Mouse (Mus musculus) c-Kit-positive CD71-positive TER-119-positive erythroid progenitor cells, embryonic 14.5 days (primary cell): ENCODE measurements around the gene Ifna16.

ENCODE experiments used
- DNase-seq: peaks from one replicate; pipeline ENCODE4 v3.0.0-alpha.2; 2013; ENCODE audit warnings: low spot score

Ifna16 gene

GRCm38 (mm10) chr4:88676824-88677223, at the start of gene Ifna16:
Gene Ifna16, minus strand, starts transcription at chr4:88676924.
- no peak for DNase-seq

GRCm38 (mm10) chr4:88723497-88724090, 46.9 kb upstream of the Ifna16 start:
- DNase-seq = no peak

GRCm38 (mm10) chr4:88721791-88722721, 45.3 kb upstream of the Ifna16 start, which contains the start of the genes Gm26566 and Klhl9:
Gene Gm26566, plus strand, starts transcription at chr4:88721805.
Gene Klhl9, minus strand, starts transcription at chr4:88722465.
- peak; percentile 84 for DNase-seq

GRCm38 (mm10) chr4:88718715-88719114, 42.0 kb upstream of the Ifna16 start:
- DNase-seq = no peak

GRCm38 (mm10) chr4:88715059-88715458, 38.3 kb upstream of the Ifna16 start:
- no peak for DNase-seq

GRCm38 (mm10) chr4:88714281-88714680, 37.6 kb upstream of the Ifna16 start:
- no peak for DNase-seq

GRCm38 (mm10) chr4:88707128-88707826, 30.6 kb upstream of the Ifna16 start:
- DNase-seq = no peak

GRCm38 (mm10) chr4:88705924-88706323, 29.2 kb upstream of the Ifna16 start:
- DNase-seq = no peak

- DNase-seq = no peak
These were observed 22.6 kb upstream of the Ifna16 start for GRCm38 (mm10) chr4:88699301-88699700.

GRCm38 (mm10) chr4:88698781-88699180, 22.1 kb upstream of the Ifna16 start:
- no peak for DNase-seq

GRCm38 (mm10) chr4:88697753-88698152, 21.0 kb upstream of the Ifna16 start:
- DNase-seq = no peak

GRCm38 (mm10) chr4:88697108-88697507, 20.4 kb upstream of the Ifna16 start:
- DNase-seq = no peak

- DNase-seq = peak; percentile 44
These were observed 19.6 kb upstream of the Ifna16 start for GRCm38 (mm10) chr4:88696237-88696884.

- no peak for DNase-seq
These were observed 16.7 kb upstream of the Ifna16 start for GRCm38 (mm10) chr4:88693392-88693791.

- DNase-seq = no peak
These were observed 15.8 kb upstream of the Ifna16 start for GRCm38 (mm10) chr4:88692537-88692936.

GRCm38 (mm10) chr4:88691259-88691658, 14.5 kb upstream of the Ifna16 start, which contains the start of gene Ifnab:
Gene Ifnab, minus strand, starts transcription at chr4:88691359.
- no peak for DNase-seq

GRCm38 (mm10) chr4:88683812-88684211, 7.1 kb upstream of the Ifna16 start, which contains the start of gene Ifna2:
Gene Ifna2, minus strand, starts transcription at chr4:88683912.
- DNase-seq = no peak

- no peak for DNase-seq
These were observed 4.6 kb upstream of the Ifna16 start for GRCm38 (mm10) chr4:88681353-88681752.

GRCm38 (mm10) chr4:88680362-88680761, 3.6 kb upstream of the Ifna16 start:
- peak; percentile 12 for DNase-seq

GRCm38 (mm10) chr4:88655461-88655860, 21.3 kb downstream of the Ifna16 start:
- DNase-seq = no peak

GRCm38 (mm10) chr4:88653644-88654043, 23.1 kb downstream of the Ifna16 start:
- no peak for DNase-seq

- DNase-seq = no peak
These were observed 32.4 kb downstream of the Ifna16 start, which contains the start of gene Ifna13 for GRCm38 (mm10) chr4:88644359-88644758. Gene Ifna13, minus strand, starts transcription at chr4:88644459.
